Mouse (Mus musculus) testis, adult 2 months (tissue): Measurements from ENCODE around the gene Snrnp35.

Experiments
- CTCF ChIP-seq: fragments of 200-500 bp; IDR thresholded peaks from 2 replicates; pipeline ENCODE4 v1.5.1; 2012; ENCODE audit warnings: low read depth, mild to moderate bottlenecking, inconsistent platforms, low read length, moderate library complexity; ENCODE audit not compliant: control insufficient read depth, insufficient read depth, insufficient replicate concordance
- POLR2A ChIP-seq: fragments of 200-500 bp; IDR thresholded peaks from 2 replicates; pipeline ENCODE4 v1.6.1; 2012; ENCODE audit warnings: low read depth, mild to moderate bottlenecking, inconsistent platforms, low read length, moderate library complexity; ENCODE audit not compliant: control insufficient read depth

GRCm38 (mm10) chr5:124529191-124529651 is 46.3 kb downstream of the Snrnp35 start:
- TF ChIP-seq CTCF: no peak
- no peak for TF ChIP-seq POLR2A
